Mouse (Mus musculus) heart, postnatal 0 days (tissue): ENCODE results near the gene Col28a1.

ENCODE experiments used
- CTCF ChIP-seq: IDR thresholded peaks from 2 replicates; pipeline ENCODE4 v1.5.1; 2016; ENCODE audit warnings: antibody characterized with exemption, control low read depth, low read depth
- EP300 ChIP-seq: IDR thresholded peaks from 2 replicates; pipeline ENCODE4 v1.6.1; 2016; ENCODE audit warnings: antibody characterized with exemption, low read depth

DNA sequence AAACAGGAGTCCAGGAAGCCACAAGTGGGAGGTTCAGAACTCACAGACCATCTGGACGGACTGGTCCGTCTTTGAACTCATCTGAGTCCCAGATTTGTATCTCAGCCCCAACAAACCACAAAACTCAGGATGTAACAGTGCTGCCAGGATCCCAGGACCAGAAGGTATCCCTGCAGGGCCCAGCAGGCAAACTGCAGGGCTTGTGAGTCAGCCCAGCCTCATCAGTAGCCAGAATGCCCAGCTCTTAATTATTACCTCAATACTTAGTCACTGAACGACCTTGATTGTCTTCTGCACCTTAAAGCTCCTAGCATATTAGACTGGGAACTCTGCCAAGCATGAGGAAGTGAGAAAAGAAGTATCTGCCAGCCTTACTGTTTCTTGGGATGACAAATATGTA lies 96.6 kb downstream of the Col28a1 start:
- TF ChIP-seq CTCF: no peak
- TF ChIP-seq EP300: no peak
